Mouse (Mus musculus): ENCODE measurements around the gene Defb7.

The Defb7 gene

GRCm38 (mm10) chr8:19494797-19495196 is at the start of gene Defb7:
Defb7 (plus strand) TSS chr8:19495097.
- no peak for DNase-seq (ENCODE audit: low read depth, low spot score)

- DNase-seq (ENCODE audit: low read depth, low spot score): no peak
Measured at GRCm38 (mm10) chr8:19446378-19446777, 48.5 kb upstream of the Defb7 start.

GRCm38 (mm10) chr8:19461355-19461754 is 33.5 kb upstream of the Defb7 start:
- no peak for DNase-seq (ENCODE audit: low read depth, low spot score)

GRCm38 (mm10) chr8:19469026-19469425 is 25.9 kb upstream of the Defb7 start:
- no peak for DNase-seq (ENCODE audit: low read depth, low spot score)

GRCm38 (mm10) chr8:19500524-19500923 is 5.6 kb downstream of the Defb7 start:
- no peak for DNase-seq (ENCODE audit: low read depth, low spot score)

- no peak for DNase-seq (ENCODE audit: low read depth, low spot score)
Measured at GRCm38 (mm10) chr8:19535195-19535829, 40.4 kb downstream of the Defb7 start.

GRCm38 (mm10) chr8:19540376-19540775 is 45.5 kb downstream of the Defb7 start:
- DNase-seq (ENCODE audit: low read depth, low spot score): no peak
